Mouse (Mus musculus) sigmoid colon, adult 10 weeks (tissue): ENCODE data around the gene Gabpa. TPM values are rescaled to one million over a fixed set of nuclear protein-coding genes. Genes with fewer than 3 reads are reported as not detected.

ENCODE experiments used
- polyA plus RNA-seq: library from polyadenylated mRNA; stranded (reverse); fragments of 350-450 nt; fragmentation: Illumina TruSeq; extraction: RNeasy Lipid Tissue Mini Kit (QIAGEN cat#74804); gene quantifications from one replicate; pipeline ENCODE4 v1.2.3, GENCODE M21; 2014; ENCODE audit warnings: low read depth, low replicate concordance

Gene Gabpa
- 97.6 TPM for polyA plus RNA-seq

GRCm38 (mm10) chr16:84834745-84835440 is at the start of gene Gabpa:
Gene Gabpa, plus strand, starts transcription at chr16:84834925.

GRCm38 (mm10) chr16:84835441-84835822 is 707 bp downstream of the Gabpa start, which contains the start of gene Atp5j:
Gene Atp5j, minus strand, starts transcription at chr16:84835625.

Other genes with a start within 250 kb of the Gabpa start
- 33.3 TPM for gene Mrpl39, start 99.2 kb upstream of the Gabpa start, polyA plus RNA-seq
- gene Jam2, start 60.8 kb upstream of the Gabpa start, polyA plus RNA-seq: 32.7 TPM
- 2,037 TPM for gene Atp5j, start 700 bp downstream of the Gabpa start, polyA plus RNA-seq